Mouse (Mus musculus) megakaryocyte progenitor cell, adult 5-6 weeks (primary cell): ENCODE measurements around the gene Pam. TPM values are rescaled to one million over a fixed set of nuclear protein-coding genes. Genes with fewer than 3 reads are reported as not detected.
"Not testable (repeated sequence)": the region's sequence is repeated elsewhere in the genome, so short reads cannot be mapped to it uniquely, and the experiment has no call there.

Experiments
- ATAC-seq: replicated peaks from 2 replicates; pipeline ENCODE4 v1.8.0; 2016; ENCODE audit warnings: mild to moderate bottlenecking, moderate TSS enrichment, inconsistent platforms; ENCODE audit not compliant: poor library complexity
- total RNA-seq, 2 experiments: library from RNA; stranded (forward) in 1 of 2; stranded (reverse) in 1 of 2; fragments of 157-497, 149-512 nt in 1 of 2; fragments of 200-1000 nt in 1 of 2; gene quantifications; 2 replicates each; pipeline versions ENCODE4 v1.2.3 to v1.2.4; 2015 to 2017

The Pam gene
- total RNA-seq, 2 experiments from 2014 or later: 18.8 to 48.5 TPM

DNA sequence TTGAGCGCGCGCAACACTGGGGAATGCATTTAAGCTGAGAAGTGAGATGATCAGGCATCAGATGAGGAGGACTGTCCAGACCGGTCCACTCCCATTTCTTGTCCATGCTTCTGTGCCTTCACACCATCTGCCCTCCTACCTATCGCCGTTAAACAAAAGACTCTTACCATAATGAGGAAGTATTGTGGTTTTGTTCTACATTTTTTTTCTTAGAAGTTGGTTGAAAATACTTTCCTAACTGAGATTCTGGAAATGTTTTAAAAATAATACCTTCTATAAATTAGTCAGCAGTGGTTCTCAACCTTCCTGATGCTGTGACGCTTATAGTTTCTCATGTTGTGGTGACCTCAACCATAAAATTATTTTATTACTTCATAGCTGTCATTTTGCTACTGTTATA is 313.8 kb downstream of the Pam start:
- ATAC-seq: peak; percentile 82

DNA sequence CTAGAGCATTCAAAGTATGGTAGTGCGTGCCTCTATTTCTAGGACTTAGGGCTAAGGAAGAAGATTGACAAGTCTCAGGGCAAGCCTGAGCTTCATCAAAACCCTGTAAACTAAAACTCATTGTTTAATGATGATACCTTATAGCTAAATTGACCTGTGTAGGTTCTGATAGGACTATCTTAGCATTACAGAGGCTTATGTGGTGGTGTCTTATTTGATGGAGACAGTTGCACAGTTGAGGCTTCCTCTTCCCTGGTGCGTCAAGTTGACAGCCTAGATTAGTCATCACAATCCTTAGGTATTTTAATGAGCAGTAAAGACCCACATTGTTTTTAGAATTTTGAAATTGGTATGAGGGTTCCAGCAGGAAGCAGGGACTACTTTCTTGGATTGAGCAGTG is 321.5 kb downstream of the Pam start:
- ATAC-seq: no peak

DNA sequence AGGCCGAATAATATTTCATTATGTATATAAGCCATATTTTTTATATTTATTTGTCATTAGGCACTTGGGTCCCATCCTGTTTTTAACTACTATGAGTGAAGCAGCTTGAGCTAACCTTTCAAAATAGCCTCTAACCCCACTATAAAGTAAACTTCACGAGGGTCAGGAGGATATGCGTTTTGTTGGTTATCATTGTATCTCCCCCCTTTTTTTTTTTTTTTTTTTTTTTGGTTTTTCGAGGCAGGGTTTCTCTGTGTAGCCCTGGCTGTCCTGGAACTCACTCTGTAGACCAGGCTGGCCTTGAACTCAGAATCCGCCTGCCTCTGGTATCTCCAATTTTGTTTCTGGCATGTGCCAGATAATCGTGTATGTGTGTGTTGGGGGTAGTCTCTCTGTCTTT is 322.1 kb downstream of the Pam start:
- no peak for ATAC-seq

DNA sequence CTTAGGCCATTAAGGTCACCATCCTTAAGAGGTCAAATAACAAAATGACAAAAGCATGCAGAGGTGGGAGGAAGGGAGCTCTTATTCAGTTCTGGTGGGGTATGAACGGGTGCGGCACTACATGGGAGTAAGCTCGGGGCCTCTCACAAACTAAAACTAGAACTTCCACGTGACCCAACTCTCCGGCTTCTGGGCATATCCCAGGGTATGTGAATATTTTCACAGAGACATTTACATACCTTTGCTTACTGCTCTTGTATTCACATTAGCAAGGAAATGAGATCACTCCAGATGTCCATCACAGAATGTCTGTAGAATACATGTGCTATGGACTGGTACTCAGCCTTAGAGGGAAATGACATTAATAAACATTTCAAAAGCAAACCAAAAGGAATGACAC is 323.7 kb downstream of the Pam start:
- no peak for ATAC-seq

DNA sequence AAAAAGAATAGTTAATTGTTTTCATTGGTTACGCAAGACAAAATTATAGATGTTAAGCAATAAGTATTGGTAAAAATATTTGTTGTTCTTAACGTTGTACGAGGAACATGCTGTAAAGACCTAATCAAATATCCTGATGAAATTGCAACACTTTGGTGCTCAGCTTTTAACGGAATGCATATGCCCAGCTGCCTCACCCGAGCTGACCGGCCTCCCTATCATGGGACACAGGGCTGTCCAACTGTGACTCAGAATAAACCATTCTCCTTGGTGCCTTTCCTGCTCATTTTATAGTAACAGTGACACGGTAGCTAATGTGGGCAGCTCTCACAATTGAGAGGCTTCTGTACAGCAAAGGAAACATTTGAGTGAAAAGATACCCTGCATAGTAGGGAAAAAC is 324.3 kb downstream of the Pam start:
- ATAC-seq: no peak

DNA sequence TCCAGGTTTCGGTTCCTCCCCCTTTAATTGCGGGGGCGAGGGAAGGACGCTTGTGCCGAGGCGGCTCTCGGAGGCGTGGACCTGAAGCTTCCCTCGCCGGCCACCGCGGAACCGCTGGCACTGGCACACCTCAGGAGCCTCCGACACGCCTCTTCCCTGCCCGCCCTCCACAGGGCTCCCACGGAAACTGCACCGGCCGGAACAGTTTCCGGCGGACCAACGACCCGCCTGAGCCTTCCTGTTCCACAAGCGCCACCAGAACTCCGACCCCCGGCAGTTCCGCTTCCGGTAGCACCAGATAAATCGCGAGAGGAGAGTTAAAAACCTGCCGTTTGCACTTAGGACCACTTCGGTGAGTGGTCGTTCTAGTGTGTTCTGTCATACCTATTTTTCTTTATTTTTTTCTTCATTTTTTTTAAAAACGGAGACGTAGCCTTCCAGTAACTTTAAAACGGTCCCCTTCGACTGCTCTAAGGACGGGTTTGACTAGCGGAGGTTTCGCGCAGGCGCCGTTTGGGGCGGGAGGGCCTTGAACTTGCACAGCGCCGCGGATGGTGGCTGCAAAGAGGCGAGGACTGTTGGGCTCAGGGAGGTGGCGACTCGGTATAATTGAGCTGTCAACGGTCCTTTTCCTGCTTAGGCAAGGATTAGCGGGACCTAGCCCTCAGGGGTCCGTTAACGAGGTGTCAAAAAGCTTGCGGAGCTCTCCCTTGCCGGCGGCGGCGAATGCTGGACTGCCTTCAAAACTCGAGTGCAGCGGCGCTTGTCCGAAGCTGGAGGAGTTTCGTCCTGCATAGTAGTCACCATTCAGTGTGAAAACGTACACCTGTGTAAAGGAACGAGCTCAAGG is 325.3 kb downstream of the Pam start, which contains the start of the genes Gin1 and Ppip5k2:
Gene Gin1 (plus strand): TSS at position 269 of the 850 bp plus-strand sequence.
Gene Ppip5k2 (minus strand): TSS at position 508 of the 850 bp plus-strand sequence.
- ATAC-seq: peak; percentile 78

DNA sequence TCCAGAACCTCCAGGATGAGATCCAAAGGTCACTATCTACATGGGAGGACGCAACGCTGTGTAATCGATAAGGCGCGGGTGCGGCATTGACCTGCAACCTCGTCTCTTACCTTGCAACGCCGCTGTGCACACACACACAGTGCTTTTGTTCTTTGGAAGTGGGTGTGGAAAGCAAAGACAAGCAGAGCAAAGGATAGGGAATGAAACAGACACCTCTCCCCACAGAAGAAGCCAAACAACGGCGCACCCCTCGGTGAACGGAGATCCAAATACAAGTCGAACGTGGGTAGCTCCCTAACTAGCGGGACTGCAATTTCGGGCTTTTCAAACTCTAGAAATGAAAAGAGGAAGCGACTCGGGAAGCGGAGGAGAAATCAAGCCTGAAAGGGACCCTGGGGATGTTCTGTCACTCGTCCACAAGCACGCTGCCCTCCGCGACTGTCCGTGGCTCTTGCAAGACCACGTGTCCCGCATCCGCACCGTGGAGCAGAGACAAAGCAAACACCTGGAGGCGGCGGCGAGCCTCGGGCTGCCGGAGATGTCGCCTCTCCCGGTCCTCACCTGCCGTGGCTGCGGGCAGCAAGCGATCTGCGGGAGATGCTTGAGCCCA is 326.0 kb downstream of the Pam start:
- ATAC-seq: peak; percentile 36

DNA sequence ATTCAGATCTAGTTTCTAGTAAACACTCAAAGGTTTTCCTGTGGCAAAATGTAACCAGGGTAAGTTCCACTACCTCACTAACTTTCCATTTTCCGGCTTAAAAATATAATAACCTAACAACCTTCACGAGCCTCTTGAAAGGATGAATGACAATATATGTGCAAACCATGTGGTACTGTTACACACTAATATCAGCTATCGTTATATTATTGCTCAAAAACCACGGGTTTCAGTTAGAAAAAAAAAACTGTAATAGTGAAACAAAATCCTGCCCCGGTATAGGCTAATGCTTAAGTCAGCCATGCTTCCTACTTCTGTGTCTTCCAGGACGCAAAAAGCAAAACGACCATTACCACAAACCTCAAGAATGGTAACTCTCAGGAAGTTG is 326.5 kb downstream of the Pam start:
- ATAC-seq: peak; percentile 13

DNA sequence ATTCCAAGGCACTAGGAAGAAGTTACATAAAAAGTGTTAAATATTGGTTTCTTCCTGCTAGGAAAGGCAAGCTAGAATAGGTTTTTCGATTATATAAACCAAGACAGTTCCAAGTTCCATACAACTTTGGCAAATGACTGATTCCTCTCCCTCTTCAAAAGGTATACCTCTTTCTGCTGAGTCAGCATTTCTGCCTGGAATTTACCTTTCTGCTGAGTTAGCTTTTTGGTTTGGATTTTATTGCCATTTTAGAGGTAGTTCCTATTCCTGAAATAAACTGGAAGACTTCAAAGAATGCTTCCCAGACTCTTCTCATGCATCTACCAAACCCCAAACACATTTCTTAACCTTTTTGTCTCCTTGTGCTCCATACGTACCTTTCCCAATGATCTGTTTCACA is 327.4 kb downstream of the Pam start:
- no peak for ATAC-seq

DNA sequence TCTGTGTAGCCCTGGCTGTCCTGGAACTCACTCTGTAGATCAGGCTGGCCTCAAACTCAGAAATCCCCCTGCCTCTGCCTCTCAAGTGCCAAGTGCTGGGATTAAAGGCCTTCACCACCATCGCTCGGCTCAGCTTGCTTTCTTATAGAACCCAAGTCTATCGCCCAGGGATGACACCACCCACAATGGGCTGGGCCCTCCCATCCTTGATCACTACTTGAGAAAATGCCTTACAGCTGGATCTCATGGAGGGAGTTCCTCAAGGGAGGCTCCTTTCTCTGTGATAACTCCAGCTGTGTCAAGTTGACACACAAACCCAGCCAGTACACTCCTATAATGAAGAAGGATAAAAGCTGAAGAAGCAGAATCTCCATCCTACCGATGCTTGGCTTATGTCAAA is 329.7 kb downstream of the Pam start:
- not testable (repeated sequence) for ATAC-seq

DNA sequence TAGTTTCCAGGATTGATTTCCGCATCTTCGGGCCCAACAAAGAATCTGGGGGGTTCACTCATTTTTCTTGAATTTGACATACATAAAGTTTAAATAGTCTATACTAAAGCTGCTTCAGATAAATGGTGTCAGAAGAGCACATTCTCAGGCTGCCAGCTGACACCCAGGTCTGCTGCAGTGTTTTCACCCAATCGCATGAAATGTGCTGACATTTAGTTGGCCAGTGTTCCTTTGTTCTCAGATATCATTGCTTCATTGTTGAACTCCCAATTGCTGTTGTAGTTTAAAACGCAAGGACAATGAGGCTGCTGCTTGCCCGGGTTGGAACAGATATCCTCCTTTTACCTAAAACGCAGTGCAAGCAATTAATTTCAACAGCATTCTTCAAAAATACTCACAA is 334.0 kb downstream of the Pam start:
- no peak for ATAC-seq

DNA sequence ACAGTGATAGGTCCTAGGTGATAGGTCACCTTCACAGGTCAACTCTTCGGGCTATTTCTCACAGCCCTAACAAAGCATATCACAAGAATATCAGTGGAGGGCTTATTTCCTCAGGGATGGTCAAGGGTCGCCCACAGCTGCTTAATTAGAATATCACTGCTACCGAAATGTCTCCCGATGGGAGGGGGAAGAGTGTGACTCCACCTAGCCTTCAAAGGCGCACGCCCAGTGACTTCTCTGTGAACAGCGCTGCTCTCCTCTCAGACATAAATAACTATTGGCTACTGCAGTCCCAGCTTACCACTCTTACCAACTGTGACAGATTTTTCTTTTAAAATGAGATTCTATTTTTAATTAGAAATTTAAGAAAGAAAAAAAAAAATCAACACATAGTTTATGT is 334.8 kb downstream of the Pam start:
- ATAC-seq: no peak

DNA sequence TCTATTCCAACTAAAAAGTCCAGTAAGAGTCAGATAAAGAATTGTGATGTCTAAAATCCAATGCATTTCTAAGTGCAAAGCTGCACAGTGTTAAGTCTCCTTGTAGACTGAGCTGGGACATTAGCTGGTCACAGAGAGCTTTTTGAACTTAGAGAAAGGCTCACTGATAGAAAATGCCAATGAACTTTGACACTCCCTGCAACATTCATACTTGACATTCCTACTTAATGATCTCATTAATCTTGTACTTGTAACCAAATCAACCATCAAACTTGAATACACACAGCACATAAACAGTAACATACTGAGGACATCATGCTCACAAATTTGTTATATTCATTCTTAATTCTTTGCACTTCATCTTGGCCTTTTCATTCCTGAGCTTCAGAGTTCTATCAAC is 335.6 kb downstream of the Pam start:
- ATAC-seq: no peak

DNA sequence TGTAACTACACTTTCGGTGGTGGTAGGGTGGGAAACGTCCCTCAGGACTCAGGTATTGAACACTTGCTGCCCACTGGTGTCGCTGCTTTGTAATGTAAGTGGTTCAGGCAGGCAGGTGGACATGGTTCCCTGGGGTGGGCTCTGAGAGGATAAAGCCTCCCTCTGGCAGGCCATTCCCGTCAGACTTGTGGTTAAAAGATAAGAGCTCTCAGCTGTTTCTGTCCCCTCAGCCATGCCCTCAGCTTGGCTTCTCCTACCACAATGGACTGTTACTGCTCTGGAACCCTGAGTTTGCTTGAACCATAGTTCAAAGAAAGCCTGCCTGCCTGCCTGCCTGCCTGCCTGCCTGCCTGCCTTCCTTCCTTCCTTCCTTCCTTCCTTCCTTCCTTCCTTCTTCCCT is 341.1 kb downstream of the Pam start:
- peak; percentile 37; the same call in 1 of the 2 replicates for ATAC-seq

DNA sequence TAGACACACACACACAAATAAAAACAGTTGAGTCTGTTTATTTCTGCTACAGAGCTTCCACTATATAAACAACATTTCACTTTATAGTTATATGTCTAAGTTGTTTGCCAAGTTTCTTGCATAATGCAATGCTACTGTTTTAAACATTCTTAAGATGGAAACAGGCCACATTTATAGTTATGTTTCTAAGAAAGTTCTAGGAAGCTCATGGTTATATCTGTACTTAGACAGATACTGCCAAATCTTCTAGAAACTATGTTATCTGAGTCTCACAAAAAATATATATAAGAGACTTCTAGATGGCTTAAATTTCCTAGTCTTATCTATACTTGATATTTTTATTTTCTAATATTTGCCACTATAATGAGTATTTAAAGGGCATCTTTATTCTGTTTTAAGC is 342.2 kb downstream of the Pam start:
- ATAC-seq: no peak

DNA sequence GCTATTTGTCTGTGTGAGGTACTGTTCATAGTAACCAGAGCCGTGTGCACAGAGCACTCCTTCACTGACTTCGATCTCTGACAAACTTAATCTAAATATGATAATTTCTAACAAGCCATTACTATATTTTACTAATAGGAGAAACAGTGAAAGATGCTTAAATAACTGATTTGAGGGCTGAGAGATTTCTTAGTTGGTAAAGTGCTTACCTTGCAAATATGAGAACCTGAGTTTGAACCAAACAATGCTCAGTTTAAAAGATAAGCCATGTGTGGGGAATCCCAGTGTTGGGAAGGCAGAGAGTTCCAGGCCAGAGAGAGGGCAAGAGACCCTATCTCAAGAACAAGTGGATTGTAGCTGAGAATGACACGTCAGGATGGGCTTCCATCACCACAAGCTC is 347.3 kb downstream of the Pam start:
- ATAC-seq: no peak

DNA sequence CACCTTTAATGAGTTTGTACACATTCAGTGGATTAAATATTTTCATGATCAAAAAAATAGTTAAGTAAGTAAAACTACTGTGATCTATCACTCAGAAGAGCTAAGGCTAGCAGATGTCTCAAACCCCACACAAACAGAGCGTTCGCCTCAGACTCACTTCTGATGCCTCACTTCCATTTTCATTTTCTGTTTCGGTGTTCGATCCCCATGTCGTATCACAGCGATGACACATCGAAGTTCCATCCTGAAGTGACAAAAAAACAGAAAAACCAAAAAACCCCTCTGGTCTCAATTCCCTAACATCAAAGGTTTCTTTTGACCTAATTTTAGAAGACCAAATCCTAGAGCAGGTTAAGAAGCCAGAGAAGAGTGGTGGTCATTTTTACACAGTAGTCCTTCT is 349.2 kb downstream of the Pam start:
- ATAC-seq: no peak

DNA sequence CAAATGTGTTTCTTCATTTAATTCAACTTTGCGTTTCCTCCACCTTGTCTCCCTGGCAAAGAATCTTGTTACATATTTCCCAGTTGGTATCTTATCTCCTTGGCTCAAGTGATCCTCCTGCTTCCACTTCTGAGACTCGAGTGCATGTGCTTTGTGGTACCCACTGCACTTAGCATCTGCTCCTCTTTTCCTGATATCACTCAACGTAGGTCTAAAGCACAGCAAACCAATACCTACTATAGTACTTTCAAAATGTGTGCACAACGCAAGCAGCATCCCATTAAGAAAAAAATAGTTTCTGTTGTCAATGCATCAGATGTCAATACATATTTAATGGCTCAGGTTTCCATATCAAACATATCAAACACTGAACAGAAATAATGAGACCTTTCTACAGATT is 349.7 kb downstream of the Pam start:
- ATAC-seq: no peak
